Mouse (Mus musculus) brain, embryonic 14.5 days (tissue): ENCODE results near the gene Kdr. TPM values are rescaled to one million over a fixed set of nuclear protein-coding genes. Genes with fewer than 3 reads are reported as not detected.
"Not testable (repeated sequence)": the region's sequence is repeated elsewhere in the genome, so short reads cannot be mapped to it uniquely, and the experiment has no call there.

ENCODE experiments used
- DNase-seq: peaks from one replicate; pipeline ENCODE4 v3.0.0-alpha.2; 2011; ENCODE audit warnings: low read depth
- CTCF ChIP-seq: fragments of 200-500 bp; IDR thresholded peaks from 2 replicates; pipeline ENCODE4 v1.5.1; 2012; ENCODE audit warnings: inconsistent platforms, mild to moderate bottlenecking, moderate library complexity, borderline replicate concordance; ENCODE audit not compliant: insufficient read depth, insufficient read length; ENCODE audit errors: extremely low read depth
- POLR2A ChIP-seq: fragments of 200-500 bp; IDR thresholded peaks from 2 replicates; pipeline ENCODE4 v1.6.1; 2012; ENCODE audit warnings: mild to moderate bottlenecking, inconsistent platforms, borderline replicate concordance; ENCODE audit not compliant: poor library complexity, insufficient read depth, insufficient read length, severe bottlenecking; ENCODE audit errors: extremely low read depth
- polyA plus RNA-seq: library from polyadenylated mRNA; depleted of rRNA; stranded (reverse); fragments of >200 nt; gene quantifications from 2 replicates; pipeline ENCODE4 v1.2.3, GENCODE M21; 2012

Gene Kdr
- polyA plus RNA-seq, 1 experiment = 25.8 TPM

DNA sequence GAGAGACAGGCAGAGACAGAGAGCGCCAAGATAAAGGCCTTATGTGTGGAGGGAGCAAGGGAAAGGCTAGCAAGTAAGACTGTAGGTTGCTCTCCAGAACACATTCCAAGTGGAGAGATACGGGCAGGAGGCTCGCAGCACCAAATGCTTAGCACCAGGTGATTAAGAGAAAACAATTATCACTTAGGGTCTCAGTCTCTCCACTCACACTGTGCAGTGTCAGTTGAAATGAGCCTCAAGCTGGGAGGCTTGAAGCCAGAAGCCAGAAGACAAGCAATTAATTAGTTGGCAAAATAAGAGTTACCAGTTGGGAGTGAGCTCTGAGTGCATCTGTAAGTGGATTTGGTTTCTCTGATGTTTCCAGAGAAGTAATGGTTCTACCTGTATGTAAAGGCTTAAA lies 24.0 kb downstream of the Kdr start:
- peak; percentile 61 for DNase-seq
- TF ChIP-seq CTCF = no peak
- no peak for TF ChIP-seq POLR2A

DNA sequence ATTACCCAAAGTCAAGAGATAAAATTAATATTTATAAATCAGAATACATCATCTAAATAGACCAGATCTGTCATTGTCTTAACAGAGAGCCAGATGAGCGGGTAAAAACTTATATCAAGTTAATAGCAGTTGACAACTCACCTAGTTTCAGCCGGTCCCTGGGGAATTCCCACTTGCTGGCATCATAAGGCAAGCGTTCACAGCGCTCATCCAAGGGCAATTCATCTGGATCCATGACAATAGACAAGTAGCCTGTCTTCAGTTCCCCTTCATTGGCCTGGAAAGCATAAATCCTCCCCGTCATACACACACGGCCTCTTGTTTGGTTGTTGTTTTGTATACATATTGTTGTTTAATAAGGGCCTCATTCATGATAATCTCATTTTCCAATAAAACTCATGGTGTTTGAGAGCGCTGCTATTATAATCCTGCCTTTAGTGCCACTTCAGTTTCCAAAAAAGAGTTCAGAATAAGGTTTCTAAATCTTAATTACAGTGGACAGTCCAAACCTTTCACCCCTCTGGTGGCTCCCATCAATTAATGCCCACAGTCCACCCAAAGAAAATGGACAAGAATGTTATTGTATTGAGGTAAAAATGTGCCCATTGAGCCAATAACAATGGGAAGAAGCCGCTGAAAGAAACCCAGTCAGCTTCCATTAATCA lies 26.0 kb downstream of the Kdr start:
- no peak for DNase-seq
- TF ChIP-seq CTCF = no peak
- TF ChIP-seq POLR2A = no peak

DNA sequence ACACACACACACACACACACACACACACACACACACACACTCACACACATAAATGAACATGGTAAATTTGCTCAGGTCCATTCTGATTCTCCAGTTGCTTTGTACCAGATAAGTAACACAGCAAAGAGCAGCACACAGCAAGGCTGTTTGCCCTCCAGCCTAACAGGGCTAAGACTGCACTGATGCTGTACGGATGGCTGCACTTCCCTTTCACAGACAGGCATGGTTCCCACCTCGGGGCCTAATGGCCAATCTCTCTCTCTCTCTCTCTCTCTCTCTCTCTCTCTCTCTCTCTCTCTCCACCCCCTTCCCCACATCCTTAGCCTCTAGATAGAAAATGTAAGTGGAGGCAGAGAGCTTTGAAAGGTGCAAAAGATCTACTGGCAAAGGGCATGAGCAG lies 27.4 kb downstream of the Kdr start:
- DNase-seq = no peak
- TF ChIP-seq CTCF (no peak), POLR2A (no peak)

DNA sequence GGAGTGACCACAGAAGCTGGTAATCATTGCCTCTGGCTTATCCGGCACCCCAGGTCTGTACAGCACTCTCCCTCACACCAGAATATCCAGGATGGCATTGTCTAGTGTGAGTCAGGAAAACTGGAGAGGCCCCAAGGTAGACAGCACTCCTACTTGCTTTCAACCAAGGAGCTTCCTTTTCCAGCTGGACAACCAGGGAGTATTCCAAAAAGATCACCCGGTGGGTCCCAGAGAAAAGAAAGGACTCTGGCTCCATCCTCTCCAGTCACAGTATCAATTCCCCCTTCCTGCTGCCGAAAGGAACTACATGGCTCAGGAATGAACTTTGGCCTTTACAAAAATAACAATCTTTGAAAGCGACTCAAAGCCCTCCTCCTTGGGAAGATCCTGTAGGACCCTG lies 32.9 kb downstream of the Kdr start:
- no peak for DNase-seq
- TF ChIP-seq CTCF (no peak), POLR2A (no peak)

DNA sequence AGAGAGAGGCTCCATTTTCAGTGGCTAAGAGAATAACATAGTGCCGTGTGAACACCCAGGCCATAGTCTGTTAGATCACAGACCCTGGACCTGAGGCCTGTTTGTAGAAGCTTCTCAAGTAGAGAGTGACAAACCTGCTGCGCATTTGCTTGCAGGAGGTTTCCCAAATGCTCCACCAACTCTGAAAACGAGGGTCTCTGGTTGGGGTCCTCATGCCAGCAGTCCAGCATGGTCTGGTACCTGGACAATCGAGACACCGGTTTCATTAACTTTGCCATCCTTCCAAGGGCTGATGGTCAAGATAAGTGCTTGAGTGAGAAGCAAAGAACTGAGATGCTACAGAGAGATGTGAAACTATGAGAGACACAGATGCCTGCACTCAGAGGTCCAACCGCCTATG lies 35.0 kb downstream of the Kdr start:
- DNase-seq = no peak
- no peak for TF ChIP-seq POLR2A
- TF ChIP-seq CTCF = no peak

DNA sequence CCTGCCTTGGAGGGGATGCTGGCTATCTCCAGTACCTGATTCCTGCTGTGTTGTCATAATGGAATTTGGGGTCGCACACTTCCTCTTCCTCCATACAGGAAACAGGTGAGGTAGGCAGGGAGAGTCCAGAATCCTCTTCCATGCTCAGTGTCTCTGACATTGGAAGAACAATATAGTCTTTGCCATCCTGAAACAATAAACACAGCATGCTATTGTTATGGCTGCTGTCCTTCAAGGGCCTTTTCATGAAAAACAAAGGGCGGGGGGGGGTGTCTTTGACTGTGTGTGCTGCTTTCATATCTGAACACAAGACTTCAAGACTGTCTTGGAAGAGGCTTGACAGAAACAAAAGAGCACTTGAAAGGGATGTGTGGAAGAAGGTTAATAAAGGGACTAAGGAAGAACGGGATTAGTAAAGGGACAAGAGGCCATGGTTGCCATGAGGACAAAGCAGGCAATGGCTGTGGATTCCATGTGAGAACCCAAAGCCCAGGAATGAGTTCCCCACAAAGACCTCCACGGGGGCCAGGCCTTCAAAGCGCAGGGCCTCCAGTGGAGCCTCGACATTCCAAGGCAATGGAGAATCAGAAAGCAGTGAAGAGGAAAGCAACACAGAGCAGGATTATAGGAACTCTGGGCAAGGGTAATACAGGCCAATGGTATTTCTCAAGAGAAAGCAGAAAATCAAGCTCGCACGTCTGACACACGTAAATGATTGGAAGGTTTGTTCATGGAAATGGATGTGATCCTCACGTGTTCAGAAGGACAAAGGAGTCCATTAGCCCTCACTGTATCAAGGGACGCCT lies 36.3 kb downstream of the Kdr start:
- peak; percentile 14 for DNase-seq
- TF ChIP-seq POLR2A = no peak
- TF ChIP-seq CTCF = no peak

DNA sequence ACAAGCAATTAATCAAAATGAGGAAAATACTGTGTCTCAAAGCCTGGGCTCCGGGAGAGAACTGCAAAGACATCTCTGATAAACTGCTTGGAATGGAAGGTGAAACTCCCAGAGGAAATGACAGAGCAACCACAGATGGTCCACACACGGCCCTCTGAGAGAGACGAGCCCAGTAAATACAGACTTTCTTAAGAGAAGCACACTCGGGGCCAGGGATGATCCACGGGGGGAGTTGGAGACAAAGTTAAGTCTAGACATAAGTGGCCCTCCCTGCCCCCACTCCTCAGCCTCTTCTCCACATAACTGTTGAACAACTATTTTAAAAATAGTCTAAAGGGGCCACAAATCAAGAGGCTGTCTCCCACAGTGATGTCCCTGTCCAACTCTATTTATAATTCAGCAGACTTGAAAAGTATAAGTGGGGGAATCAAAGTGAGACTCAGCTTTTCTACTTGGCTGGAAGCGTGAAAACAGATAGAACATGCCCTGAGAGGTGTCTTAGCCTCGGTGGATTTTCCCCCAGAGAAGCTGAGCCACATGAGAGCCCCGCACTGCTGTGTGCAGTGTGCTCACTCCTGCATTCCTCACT lies 39.0 kb downstream of the Kdr start:
- TF ChIP-seq POLR2A (no peak), CTCF (no peak)
- no peak for DNase-seq

DNA sequence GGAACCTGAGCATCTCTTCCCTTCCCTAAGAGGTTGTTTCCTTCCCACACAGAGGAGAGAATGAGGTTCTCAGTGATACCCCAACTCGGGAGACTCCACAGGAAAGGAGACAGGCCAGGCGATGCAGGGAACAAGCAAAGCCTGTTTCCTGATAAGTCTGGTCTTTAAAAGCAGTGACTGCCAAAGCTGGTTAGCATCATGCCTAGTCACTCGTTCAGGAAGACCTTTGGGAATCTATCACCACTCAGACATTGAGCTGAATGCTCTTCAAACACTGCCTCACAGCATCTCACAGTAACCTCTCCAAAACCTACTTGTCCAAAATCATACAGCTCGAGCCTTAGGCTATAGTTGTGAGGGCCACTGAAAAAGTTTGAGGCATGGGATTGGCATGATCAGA lies 40.2 kb downstream of the Kdr start:
- no peak for DNase-seq
- no peak for TF ChIP-seq CTCF
- no peak for TF ChIP-seq POLR2A

DNA sequence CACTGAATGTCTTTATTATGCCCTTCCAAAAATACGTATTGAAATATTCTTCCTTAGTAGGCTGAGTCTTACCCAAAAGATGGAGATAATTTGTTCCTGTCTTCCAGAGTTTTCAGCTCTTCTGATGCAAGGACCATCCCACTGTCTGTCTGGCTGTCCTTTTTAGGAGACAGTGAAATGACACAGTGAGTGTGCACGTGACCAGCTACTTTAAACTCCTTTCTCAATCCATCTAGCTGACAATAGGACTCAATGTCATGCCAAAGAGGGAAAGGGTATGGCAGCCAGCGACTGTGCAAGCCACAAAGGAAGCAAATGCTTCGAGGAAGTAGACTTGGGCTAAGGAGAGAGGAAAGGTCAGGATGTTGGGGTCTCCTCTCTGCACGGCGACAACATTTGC lies 42.0 kb downstream of the Kdr start:
- TF ChIP-seq CTCF (no peak), POLR2A (no peak)
- no peak for DNase-seq

DNA sequence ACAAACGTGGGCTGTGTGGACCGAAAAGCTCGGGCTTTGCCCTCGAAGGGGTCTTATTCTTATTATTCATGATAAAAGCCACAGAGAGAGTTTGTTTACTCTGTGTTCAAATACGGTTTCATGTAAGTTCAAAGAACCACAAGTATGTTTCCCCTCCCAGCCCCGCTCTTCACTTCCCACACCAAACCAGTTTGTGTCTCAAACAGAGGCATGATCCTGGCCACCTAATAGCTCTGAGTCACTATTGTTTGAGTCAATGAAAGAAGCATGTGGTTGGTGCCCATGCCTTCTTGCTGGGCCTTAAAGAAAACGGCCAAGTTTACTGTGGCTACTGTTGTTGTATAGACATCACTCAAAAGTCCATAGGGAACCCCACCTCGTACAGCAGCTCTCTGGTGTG lies 43.0 kb downstream of the Kdr start:
- TF ChIP-seq POLR2A = no peak
- no peak for TF ChIP-seq CTCF
- no peak for DNase-seq

DNA sequence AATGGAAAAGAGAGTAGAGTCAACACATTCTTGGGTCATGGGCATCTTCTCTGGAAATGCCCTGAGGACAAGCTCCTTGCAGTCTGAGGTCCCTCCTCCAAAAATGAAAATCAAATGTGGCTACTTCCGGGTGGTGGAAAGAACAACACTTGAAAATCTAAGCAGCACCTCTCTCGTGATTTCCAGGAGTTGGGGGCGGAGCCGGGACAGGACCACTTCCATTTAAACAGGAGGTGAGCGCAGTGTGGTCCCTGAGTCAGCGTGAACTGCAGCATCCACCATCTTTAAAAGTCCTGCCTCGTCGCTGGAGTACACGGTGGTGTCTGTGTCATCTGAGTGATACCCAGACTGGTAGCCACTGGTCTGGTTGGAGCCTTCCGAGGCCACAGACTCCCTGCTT lies 44.1 kb downstream of the Kdr start:
- no peak for DNase-seq
- TF ChIP-seq CTCF = no peak
- TF ChIP-seq POLR2A = no peak

DNA sequence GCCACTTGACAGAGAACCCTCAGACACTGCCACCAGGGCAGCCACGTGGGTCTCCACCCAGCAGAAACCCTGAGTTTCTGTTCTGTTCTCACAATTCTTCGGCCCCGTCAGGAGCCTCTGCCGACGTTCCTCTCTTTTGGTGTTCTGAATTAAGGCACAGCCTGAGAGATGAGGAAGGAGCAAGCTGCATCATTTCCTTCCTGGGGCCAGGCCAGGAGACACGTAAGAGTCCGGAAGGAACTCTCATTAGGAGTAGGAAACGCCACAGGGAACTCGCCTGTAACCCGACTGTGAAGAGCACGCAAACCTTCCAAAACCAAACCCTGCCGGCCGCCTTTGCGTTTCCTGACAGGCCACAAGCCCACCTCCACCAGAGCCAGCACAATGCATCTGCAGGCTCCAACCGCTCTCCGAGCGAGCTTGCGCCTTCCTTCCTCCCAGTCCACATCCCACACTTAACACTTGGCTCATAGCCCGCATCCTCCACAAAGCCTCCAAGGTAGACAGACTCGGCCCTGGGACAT lies 44.7 kb downstream of the Kdr start:
- no peak for DNase-seq
- TF ChIP-seq CTCF = no peak
- TF ChIP-seq POLR2A = no peak

DNA sequence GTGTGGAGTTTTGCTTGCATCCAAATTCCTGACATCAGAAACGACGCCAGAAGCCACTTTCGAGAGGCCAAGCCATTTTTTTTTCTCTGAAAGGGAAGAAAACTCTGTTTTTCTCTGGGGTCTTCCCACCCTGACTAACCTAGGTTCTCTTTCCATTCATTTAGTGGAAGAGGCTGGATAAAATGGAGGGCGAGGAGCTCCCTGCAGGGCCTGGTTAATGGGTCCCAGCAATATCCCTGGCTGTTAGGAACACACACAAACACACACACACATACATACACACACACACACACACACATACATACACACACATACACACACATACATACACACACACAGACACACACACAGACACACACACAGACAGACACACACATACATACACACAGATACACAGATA lies 46.8 kb downstream of the Kdr start:
- DNase-seq = not testable (repeated sequence)
